Mouse (Mus musculus) layer of hippocampus, adult 9-10 months (tissue): ENCODE measurements around the gene Aqp5.

ENCODE experiments used
- DNase-seq: peaks from one replicate; pipeline ENCODE4 v3.0.0; 2022; ENCODE audit warnings: low spot score

Aqp5 gene

GRCm38 (mm10) chr15:99596056-99596687 is 5.6 kb downstream of the Aqp5 start:
- DNase-seq: peak; percentile 84

GRCm38 (mm10) chr15:99596841-99597240 is 6.3 kb downstream of the Aqp5 start:
- no peak for DNase-seq

- DNase-seq: no peak
Measured at GRCm38 (mm10) chr15:99597596-99597995, 7.0 kb downstream of the Aqp5 start.

- DNase-seq: no peak
Measured at GRCm38 (mm10) chr15:99599245-99600070, 8.9 kb downstream of the Aqp5 start.

GRCm38 (mm10) chr15:99600986-99601822 is 10.6 kb downstream of the Aqp5 start, which contains the start of gene Aqp6:
Aqp6 (plus strand) TSS chr15:99601400.
- DNase-seq: no peak

- no peak for DNase-seq
Measured at GRCm38 (mm10) chr15:99601823-99602120, 11.2 kb downstream of the Aqp5 start.

GRCm38 (mm10) chr15:99602206-99602820 is 11.7 kb downstream of the Aqp5 start:
- no peak for DNase-seq

- DNase-seq: no peak
Measured at GRCm38 (mm10) chr15:99603216-99603615, 12.6 kb downstream of the Aqp5 start.

GRCm38 (mm10) chr15:99605595-99605994 is 15.0 kb downstream of the Aqp5 start:
- no peak for DNase-seq

- no peak for DNase-seq
Measured at GRCm38 (mm10) chr15:99606515-99606914, 15.9 kb downstream of the Aqp5 start.

GRCm38 (mm10) chr15:99607388-99608113 is 17.0 kb downstream of the Aqp5 start:
- peak; percentile 32 for DNase-seq

- DNase-seq: no peak
Measured at GRCm38 (mm10) chr15:99608382-99609125, 18.0 kb downstream of the Aqp5 start.

GRCm38 (mm10) chr15:99611563-99611962 is 21.0 kb downstream of the Aqp5 start:
- DNase-seq: no peak

- DNase-seq: no peak
Measured at GRCm38 (mm10) chr15:99614273-99614672, 23.7 kb downstream of the Aqp5 start.

- DNase-seq: no peak
Measured at GRCm38 (mm10) chr15:99614753-99615152, 24.2 kb downstream of the Aqp5 start.

- DNase-seq: no peak
Measured at GRCm38 (mm10) chr15:99615246-99615645, 24.7 kb downstream of the Aqp5 start.

- DNase-seq: no peak
Measured at GRCm38 (mm10) chr15:99618595-99618994, 28.0 kb downstream of the Aqp5 start.

GRCm38 (mm10) chr15:99619821-99620220 is 29.2 kb downstream of the Aqp5 start:
- peak; percentile 40 for DNase-seq

- no peak for DNase-seq
Measured at GRCm38 (mm10) chr15:99622063-99622462, 31.5 kb downstream of the Aqp5 start.

- no peak for DNase-seq
Measured at GRCm38 (mm10) chr15:99631618-99632017, 41.0 kb downstream of the Aqp5 start.

- DNase-seq: no peak
Measured at GRCm38 (mm10) chr15:99634702-99635101, 44.1 kb downstream of the Aqp5 start.
